Mouse (Mus musculus): ENCODE measurements around the gene Lamtor3.
"Not testable (repeated sequence)": the region's sequence is repeated elsewhere in the genome, so short reads cannot be mapped to it uniquely, and the experiment has no call there.

Lamtor3 gene

GRCm38 (mm10) chr3:137918172-137918931, at the start of gene Lamtor3:
TSS of gene Lamtor3 (plus strand) at chr3:137918506.
- DNase-seq = peak; percentile 86

DNA sequence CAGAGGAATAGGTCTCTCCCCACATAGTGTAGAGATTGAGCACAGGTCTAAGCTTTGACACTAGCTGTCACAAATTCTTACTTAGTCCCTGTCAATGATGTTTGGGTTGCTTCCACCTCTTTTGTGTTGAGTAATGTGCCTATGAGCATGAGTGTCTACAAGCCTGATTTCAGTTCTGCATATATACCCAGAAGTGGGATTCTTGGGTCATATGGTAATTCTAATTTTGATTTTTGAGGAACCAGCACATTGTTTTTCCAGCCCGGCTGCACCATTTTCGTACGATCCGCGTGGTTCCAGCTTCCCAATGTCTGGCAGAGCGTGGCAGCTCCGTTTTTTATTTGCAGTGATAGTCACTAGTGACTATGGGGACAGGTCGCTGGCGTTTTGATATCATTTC, 48.9 kb upstream of the Lamtor3 start:
- DNase-seq = no peak

DNA sequence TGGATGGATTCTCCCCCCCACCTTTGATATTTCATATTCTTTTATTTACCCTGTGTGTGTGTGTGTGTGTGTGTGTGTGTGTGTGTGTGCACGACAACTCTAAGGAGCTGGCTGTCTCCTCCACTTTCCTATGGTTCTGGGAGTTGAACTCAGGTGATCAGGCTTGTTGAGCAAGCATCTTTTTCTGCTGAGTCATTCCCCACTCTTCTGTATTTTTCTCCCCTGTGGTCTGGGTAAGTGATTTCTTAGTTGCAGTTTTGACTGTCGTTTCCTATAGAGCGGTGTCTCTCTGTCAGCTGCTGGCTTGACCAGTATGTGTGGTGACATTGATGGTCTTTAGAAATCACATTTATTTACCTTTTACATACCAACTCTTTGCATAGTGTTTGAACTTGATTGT, 39.0 kb upstream of the Lamtor3 start:
- no peak for DNase-seq

- no peak for DNase-seq
Measured at GRCm38 (mm10) chr3:137880109-137880748, 38.1 kb upstream of the Lamtor3 start.

DNA sequence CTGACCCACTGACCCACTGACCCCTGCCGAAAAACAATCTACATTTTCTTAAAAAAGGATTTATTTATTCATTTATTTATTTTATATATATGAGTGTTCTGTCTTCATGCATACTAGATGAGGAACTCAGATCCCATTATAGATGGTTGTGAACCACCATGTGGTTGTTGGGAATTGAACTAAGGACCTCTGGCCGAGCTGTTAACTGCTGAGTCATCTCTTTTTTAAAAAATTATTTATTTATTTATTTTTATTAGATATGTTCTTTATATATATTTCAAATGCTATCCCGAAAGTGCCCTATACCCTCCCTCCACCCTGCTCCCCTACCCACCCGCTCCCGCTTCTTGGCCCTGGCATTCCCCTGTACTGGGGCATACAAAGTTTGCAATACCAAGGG, 37.2 kb upstream of the Lamtor3 start:
- DNase-seq = no peak

DNA sequence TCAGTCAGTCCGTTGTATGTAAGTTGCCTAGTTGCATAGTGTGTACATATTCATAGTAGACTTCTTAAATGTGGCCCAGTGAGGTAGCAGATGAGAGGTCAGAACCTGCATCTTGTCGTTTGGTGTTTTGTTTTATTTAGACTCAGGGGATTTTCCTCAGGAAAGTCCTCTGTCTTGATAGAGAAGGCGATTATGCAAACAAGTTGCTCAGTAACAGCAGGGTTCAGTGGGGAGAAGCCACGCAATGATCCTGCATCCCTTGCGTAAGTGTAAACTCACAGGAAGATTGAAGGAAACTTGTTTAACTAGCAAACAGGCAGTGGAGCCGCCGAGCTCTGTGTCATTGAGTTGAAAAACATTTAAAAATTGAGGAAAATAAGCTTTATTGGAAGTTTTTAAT, 30.3 kb upstream of the Lamtor3 start:
- DNase-seq = no peak

DNA sequence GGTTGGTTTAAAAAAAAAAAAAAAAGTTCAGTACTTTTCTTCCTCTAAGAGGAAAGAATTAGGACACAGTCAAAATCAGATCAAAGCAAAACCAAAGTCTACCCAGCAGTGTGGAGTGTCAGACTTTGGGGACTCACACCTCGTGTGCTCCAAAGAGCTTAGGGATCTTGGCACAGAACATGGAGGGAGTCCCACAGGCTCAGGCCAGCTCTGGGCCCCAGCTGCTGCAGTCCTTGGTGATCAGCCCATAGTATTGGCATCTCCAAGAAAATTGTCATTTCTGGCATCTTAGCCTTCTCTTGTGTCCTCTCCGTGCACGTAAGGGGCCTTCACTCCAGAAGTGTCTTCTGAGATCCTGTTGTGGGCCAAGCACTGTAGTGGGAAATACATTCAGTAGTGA, 27.2 kb upstream of the Lamtor3 start:
- DNase-seq = no peak

- no peak for DNase-seq
Measured at GRCm38 (mm10) chr3:137892118-137892517, 26.2 kb upstream of the Lamtor3 start.

- no peak for DNase-seq
Measured at GRCm38 (mm10) chr3:137893789-137894188, 24.5 kb upstream of the Lamtor3 start.

DNA sequence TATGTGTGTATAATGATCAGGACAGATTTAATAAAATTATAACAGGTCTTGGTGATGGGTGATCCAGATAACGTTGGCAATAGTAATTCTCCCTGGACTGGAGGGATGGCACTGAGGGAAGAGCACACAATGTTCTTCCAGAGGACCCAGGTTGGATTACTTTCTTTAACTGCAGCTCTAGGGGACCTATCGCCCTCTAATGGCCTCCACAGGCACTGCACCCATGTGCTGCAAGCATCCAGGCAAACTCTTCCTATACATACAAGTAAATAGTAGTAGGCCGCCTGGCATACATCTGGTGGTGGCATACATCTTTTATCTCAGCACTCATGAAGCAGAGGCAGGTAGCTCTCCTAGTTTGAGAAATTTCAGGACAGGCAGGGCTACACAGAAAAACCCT, 23.1 kb upstream of the Lamtor3 start:
- DNase-seq = no peak

DNA sequence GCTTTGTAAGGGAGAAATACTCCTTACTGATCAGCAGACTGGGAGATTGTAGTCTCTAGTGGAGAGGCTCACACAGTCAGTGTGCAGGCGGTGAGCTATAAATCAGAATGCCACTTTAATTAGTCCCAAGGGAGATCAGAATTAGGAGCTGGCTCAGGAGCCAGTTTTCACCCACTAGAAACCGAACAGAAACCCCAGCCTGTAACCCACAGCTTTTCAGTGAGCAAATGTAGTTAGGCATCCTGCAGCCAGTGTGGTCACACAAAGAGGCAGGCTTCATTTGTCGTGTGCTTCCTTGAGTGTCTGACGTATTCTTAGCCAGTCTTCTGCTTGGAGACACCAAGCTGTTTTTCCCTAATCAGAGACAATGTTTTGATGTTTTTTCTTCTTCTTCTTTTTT, 21.9 kb upstream of the Lamtor3 start:
- no peak for DNase-seq

GRCm38 (mm10) chr3:137896867-137897266, 21.4 kb upstream of the Lamtor3 start:
- DNase-seq = no peak

- no peak for DNase-seq
Measured at GRCm38 (mm10) chr3:137897685-137898084, 20.6 kb upstream of the Lamtor3 start.

- DNase-seq = no peak
Measured at GRCm38 (mm10) chr3:137900149-137900548, 18.2 kb upstream of the Lamtor3 start.

DNA sequence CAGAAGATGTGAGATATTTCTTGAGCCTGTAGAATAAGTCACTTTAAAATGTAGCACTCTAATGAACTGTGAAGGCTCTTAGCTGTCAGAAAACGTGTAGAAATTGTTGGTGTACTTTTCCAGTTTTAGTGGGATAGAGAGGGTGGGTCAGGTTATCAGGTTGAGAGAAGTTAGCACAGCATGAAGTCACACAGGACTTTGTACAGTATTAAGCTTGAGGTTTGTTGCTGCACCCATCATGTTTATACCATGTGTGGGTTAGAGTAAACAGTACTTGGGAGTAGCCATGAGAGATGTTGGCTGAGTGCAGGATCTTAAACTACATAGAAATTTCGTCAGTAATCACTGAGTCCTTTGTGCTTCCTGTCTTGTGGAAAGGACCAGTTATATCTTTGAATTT, 5.2 kb upstream of the Lamtor3 start:
- DNase-seq = no peak

DNA sequence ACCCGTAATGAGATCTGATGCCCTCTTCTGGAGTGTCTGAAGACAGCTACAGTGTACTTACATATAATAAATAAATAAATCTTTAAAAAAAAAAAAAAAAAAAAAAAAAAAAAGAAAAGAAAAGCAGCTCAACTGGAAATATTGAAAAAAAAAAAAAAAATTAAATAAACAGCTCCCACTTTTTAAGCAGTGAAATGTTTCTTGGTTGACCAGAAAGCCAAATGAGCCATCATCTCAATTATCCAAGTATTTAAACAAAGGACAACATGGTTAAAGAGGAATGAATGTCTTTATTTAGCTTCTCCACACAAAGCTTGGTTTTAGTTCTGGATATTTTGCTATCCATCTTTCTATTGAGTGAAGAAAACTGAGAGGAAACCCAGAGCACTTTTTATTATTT, 3.7 kb upstream of the Lamtor3 start:
- DNase-seq = not testable (repeated sequence)

GRCm38 (mm10) chr3:137917694-137918171, 573 bp upstream of the Lamtor3 start:
- DNase-seq = no peak

- DNase-seq = peak; percentile 15
Measured at GRCm38 (mm10) chr3:137918932-137919311, 616 bp downstream of the Lamtor3 start.

DNA sequence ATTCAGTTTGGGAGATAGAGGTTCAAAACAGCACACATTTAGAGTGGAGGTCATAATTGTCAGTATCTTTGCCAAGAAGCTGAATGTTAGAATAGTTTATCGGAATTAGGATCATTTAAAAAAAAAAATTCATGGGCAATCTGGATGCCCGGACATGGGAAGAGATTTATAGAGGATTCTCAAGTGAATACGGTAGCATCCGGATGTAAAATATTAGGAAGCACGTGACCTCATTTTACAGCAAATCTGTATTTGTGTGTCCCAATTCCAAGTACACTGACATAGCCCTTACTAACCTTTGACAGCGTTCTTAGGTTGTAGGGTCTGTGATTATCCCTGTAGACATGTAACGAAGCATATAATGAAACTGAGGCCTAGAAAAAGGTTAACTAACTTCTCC, 1.1 kb downstream of the Lamtor3 start:
- no peak for DNase-seq

DNA sequence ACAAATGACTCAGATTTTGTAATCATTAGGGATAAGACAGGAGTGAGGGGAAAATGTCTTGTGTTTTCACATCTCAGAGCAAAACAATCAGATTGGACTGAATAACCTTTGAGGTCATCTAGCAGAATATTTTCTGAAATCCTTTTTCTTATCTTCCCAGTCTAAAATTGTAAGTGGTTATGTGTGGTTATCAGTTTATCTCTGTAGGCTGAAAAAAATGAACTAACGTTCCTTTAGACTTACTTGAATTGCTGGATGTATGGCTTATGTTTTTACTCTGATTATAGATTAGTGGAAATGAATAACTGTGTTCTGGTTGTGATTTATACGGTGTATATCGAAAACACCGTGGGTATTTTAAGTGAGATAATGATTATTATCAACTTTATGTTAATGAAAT, 2.3 kb downstream of the Lamtor3 start:
- DNase-seq = no peak

DNA sequence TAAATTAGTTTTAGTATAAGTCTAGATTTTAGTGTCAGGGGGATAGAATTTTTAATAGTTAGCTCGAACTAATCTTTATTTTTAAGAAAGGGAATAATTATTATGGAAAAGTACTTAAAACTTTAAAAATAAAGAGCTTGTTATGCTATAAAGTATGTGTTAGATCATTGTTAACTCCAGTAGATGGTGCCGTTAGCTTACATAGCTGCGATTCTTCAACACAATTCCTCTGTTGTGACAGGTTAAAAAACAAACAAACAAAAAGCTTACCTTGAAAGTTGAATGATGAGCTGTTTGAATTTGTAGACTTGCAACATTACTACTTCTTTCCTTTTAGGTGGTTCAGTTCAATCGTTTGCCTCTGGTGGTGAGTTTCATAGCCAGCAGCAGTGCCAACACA, 8.7 kb downstream of the Lamtor3 start:
- no peak for DNase-seq

DNA sequence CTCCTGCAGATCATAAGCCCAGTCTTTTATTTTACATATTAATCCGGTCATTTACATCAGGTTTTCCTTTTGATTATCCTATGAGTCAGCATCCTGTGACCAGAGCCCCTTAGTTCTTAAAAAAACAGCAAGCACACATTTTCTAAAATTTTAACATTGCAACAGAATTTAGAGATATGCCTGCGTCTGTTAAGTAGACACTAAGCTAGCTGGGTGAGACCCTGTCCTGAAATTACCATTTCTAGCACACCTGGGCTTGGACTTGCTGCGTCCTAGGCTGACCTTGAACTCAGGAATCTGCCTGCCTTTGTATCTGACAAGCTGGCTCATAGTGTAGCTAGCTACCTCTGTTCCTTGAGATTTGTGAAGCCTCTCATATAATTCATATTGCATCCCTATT, 11.6 kb downstream of the Lamtor3 start:
- DNase-seq = no peak

GRCm38 (mm10) chr3:137932748-137933147, 14.4 kb downstream of the Lamtor3 start:
- DNase-seq = no peak

GRCm38 (mm10) chr3:137933986-137934385, 15.7 kb downstream of the Lamtor3 start:
- DNase-seq = no peak

All from right cerebral cortex, postnatal 25 days (tissue).